Mouse (Mus musculus) urinary bladder, adult 18-20 months (tissue): ENCODE results near the gene Gchfr.
A peak's percentile ranks its signal among the peaks of the same experiment; 100 is the strongest.

Experiments used
- DNase-seq, 2 experiments: peaks; one replicate each; pipeline ENCODE4 v3.0.0; 2022; ENCODE audit warnings: low spot score in 2 of 2, mixed read lengths in 2 of 2

Gchfr gene

GRCm38 (mm10) chr2:119173991-119174651 lies 6.5 kb downstream of the Gchfr start, which contains the start of gene Gm14137:
Gene Gm14137 (plus strand): TSS chr2:119174509.
- DNase-seq, result no peak

DNA sequence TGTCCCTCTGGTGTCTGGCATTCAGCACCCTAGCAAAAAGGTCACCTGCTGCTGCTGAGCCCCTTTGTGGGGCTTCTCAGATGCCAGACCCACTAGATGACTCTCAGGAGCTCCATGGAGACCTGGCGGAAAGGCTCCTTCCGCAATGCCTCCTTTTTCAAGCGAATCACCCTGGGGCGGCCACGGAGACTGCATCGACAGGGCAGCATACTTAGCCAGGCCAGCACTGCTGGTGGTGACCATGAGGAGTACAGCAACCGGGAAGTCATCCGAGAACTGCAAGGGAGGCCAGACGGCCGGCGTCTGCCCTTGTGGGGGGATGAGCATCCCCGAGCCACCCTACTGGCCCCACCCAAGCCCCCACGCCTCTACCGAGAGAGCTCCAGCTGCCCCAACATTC lies 7.3 kb downstream of the Gchfr start:
- DNase-seq, result no peak

DNA sequence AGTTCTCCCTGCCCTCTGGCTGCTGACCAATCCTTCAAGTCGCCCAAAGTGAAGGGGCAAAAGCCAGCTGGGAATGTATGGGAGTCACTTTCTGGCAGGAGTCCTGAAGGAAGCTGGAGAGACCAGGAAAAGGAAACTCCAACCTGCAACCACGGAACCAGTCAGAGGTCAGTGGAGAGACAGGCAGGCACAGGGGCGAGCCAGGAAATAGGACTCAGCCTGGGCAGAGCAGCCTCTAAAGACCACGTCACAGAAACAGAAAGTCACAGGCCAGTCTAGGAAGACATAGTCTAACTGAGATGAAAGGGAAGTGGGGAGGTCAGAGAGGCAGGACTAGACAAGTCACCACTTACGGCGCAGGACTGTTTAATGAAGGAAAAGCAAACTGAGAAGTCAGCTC lies 8.0 kb downstream of the Gchfr start:
- no peak for DNase-seq

GRCm38 (mm10) chr2:119176761-119177160 lies 9.2 kb downstream of the Gchfr start:
- DNase-seq, result no peak

DNA sequence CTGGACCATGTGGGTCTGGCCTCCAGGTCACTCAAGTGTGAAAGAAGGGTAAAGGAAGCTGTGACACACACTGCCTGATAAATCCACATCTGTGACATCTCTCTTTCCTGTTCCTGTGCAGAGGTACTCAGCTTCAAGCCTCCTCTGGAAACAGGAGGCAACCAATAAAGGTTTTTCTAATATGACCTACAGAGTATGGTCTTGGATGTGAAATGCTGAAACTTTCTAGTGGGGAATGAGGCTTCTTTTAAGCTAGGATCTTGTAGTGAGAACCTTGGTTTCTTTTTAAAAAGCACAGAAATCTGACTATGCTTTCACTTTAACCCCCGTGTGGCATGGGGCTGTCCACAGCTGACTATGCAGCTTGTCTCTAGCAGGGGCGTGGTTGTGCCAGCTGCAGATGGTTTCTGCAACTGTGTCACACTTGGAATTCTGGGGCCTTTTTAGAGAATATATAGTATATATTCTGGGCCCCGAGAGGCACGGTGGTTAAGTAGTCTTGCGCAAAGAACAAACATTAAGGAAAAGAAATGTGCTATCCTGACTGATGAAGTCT lies 9.9 kb downstream of the Gchfr start:
- DNase-seq, result no peak

- DNase-seq, result no peak
Measured at GRCm38 (mm10) chr2:119182914-119183313, 15.3 kb downstream of the Gchfr start.

DNA sequence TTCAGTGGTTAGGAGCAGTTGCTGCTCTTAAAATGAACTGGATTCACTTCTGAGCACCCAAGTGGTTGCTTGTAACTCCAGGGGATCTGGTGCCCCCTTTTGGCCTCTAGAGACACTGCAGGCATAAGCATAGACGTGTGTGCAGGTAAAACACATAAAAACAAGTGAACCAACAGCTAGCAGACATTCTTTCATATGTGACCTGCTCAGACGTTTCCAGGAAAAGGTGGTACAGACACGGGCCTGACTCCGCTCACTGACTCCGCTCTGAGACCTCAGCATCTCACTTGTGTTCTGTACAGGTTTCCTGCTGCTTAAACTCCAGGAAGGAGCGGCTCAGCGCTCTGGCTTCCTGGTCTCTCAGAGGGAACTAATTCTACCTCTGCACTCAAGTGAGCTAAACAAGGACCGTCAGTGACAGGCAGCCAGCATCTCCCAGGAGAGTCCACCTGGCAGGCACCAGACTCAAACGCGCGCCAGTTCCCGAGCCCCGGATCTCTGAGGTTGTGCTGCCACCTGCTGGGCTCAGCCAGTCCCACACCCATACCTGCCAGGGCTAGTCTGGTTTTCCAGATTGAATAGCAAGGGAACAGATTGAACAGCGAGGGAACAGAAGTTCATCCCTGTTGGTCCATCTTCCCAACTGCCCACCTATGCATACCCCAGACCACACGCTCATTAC lies 21.6 kb downstream of the Gchfr start:
- peak; percentile 76 to 89 for DNase-seq

DNA sequence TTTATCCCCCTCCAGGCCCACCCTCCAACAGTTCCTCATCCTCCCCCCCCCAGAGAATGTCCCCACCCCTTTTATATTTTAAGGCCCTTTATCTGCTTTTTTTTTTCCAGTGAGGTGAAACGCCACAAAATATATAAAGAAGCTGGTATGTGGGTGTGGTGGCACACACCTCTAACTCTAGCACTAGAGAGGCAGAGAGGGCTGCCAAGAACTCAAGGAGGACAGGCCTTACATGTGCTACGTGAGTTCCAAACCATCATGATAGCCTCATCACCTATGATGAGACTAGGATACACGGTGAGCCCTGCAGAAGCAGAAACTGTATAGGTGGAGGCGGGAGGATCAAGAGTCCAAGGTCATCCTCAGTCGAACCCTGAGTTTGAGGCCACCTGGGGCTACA lies 23.4 kb downstream of the Gchfr start:
- no peak for DNase-seq

DNA sequence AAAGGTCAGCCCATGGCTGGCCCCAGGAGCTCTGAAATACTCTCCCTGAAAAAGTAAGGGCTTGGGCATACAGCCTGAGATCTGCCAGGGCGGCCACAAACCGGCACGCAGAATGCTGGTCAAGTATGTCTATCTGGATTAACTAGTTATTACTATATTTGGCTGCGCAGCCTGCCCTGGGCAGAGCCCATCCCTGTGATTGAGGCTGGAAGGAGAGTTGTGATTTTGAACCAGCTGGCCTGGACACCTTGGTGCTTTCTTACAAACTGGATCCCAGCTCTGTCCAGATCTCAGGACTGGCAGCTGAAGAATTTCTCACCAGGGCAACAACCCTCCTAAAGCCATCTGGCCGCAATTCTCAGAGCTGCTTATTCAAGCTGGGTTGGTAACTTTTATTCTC lies 26.6 kb downstream of the Gchfr start:
- DNase-seq, result no peak

DNA sequence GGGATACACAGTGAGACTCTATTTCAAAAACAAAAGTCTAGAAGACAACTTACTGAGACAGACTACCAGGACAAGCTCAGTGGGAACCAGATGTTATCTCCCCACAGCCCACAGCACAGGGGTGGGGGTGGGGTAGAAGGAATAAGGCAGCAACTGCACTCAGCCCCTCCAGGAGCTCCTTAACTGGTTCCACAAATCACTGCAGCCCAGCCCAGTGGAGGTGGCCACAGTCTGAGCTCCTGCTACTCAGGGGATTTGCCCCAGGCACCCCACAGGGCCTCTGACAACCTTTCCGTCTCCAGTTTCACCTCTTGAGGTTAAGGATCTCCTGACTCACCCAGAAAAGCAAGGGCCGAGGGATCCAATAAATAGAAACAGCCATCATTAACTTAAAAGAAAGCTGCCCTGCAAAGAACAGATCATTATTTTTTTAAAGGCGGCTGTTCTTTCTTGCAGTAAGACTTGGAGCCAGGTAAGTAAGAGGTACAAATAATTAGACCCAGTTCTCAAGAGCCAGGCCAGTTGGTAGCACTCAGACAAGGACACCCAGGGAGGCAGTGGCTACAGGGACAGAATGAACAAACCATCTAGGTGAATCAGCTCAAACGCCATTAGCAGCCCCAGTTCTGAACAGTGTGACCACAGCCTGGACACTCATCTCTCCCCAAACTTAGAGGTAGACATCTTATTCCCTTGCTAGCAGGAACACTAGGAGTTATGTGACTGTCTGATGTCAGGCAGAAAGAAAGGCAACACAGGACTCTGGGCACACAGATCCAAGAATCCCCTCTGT lies 28.9 kb downstream of the Gchfr start:
- no peak for DNase-seq

- no peak for DNase-seq
Measured at GRCm38 (mm10) chr2:119197493-119197892, 29.9 kb downstream of the Gchfr start.

DNA sequence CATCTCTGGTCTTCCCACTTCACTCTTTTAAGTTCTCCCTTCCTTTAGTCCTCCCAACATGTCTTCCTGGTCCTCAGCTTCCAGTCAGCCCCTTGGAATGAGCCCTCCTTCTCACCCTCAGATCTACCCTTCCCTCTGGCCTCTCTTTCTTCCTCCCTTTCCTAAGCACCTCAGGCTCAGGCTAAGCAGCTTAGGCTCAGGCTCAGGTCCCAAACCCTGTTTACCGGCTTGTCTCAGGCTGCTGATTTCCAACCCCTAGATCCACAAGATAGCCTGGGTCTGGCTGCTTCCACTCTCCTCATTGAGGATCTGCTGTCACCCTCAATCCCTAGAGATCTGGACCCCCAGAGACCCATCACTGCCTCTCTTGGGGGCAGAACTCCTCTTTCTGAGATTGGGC lies 30.5 kb downstream of the Gchfr start:
- no peak for DNase-seq

GRCm38 (mm10) chr2:119198934-119199333 lies 31.4 kb downstream of the Gchfr start:
- DNase-seq, result no peak

DNA sequence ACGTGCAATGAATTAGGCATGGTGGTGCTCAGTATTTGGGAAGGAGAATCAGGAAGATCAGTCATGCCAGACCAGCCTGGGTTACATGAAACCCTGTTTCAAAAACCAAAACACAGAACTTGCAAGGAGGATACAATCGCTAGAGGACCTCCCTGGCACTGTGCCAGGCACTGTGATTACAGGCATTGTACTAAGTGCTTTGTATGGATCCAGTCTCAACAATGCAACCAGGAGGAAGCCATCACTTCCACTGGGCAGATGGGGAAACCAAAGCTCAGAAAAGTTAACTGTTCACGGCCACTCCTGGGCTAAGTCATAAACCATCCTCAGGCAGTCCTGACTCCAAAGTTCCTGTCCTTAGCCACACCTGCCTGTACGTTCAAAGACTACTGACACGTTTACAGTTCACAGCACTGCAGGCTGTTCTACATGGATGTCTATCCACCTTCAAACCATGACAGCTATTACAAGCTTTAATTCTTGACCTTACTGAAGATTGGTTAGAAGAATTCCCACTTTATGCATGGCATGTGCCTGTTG lies 35.4 kb downstream of the Gchfr start:
- no peak for DNase-seq

GRCm38 (mm10) chr2:119203871-119204460 lies 36.4 kb downstream of the Gchfr start:
- no peak for DNase-seq

DNA sequence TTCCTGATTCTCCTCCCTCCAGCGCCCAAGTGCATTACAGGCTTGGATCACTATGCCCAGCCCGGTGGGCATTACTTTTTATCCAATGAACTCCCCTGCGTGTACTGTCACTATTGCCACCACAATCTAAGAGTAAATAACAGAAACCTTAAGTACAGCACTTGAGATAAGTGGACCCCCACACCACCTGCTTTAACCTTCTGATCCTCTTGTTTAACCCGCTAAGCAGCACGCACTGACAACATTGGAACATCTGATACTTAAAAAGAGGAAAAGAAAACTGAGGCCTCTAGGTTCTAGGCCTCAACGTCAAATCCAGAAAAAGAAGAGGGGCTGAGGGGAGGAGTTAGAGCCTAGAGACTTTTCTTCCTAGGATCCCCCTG lies 40.4 kb downstream of the Gchfr start:
- DNase-seq, result no peak

DNA sequence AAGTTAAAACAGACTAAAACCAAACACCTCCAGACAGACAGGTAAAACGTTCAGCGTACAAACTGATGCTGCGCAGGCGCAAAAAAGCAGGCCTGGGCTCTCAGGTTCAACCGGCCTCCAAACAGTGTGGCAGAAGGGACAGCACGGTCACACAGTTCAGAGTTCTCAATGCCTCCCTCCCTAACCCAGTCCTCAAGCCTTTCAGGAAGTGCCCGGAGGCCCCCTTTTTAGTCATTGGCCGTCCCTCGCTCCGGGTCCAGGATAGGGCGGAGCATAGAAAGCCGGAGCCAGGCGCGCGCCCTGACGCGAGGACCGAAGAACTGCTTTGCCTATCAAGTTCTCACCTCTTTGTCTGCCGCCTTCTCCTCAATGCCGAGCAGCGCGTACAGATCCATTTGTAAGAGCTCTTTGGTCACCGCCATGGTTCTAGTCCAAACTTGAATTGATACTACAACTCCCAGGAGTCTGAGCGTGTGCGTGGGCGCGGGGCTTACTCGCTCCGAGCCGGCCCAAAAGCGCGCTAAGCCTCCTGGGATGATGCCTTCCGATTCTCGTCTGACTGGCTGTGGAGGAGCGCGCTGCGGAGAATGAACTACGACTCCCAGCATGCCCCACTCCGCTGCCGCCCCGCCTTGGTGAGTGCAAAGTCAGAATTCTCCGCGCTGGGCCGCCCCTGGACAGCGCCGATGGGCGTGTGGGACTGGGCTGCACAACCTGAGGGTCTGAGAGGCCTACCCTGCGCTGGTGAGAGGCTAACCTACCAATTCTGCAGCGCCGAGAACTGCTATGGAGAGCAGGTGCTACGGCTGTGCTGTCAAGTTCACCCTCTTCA lies 41.0 kb downstream of the Gchfr start, which contains the start of the genes Zfyve19 and Dnajc17:
Gene Zfyve19 (plus strand): TSS at position 274 of the 832 bp plus-strand sequence.
Gene Dnajc17 (minus strand): TSS at position 452 of the 832 bp plus-strand sequence.
- DNase-seq, result peak; percentile 86 to 95

DNA sequence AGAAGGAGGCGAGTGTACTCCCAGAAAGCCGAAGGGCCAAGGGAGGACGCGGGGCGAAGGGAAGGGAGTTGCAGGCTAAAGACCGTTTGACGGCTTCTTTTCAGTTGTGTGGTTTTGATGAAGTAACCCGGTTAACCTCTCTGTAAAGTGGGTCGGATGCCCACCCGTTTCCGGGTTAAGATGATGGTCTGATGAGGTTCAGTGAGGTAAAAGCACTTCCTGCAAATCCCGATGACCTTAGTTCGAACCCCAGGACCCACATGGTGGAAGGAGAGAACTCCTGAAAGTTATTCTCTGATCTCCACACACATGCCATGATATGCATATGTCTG lies 41.6 kb downstream of the Gchfr start:
- DNase-seq, result no peak
